Mouse (Mus musculus): ENCODE data around the gene Qpct.

- TF ChIP-seq POLR2A (IDR thresholded peaks at IDR 0.05; ENCODE audit: insufficient read length, low read depth), result no peak
- no peak for TF ChIP-seq TCF12 (IDR thresholded peaks at IDR 0.05; ENCODE audit: insufficient read depth, poor library complexity, severe bottlenecking)
- TF ChIP-seq USF1 (IDR thresholded peaks at IDR 0.05; ENCODE audit: low read depth), result no peak
- no peak for TF ChIP-seq MYOG (IDR thresholded peaks at IDR 0.05; ENCODE audit: control insufficient read depth in 1 of 3, insufficient read depth in 1 of 3, insufficient read length in 2 of 3, low read depth in 2 of 3)
Observed at GRCm38 (mm10) chr17:79133740-79134139, 82.0 kb downstream of the Qpct start.
